Mouse (Mus musculus) ovary, postnatal 36 days (tissue): Measurements from ENCODE around the gene Mmrn2.

ENCODE experiments used
- DNase-seq: peaks from one replicate; pipeline ENCODE4 v3.0.0; 2022; ENCODE audit warnings: low spot score, mixed read lengths

Gene Mmrn2

DNA sequence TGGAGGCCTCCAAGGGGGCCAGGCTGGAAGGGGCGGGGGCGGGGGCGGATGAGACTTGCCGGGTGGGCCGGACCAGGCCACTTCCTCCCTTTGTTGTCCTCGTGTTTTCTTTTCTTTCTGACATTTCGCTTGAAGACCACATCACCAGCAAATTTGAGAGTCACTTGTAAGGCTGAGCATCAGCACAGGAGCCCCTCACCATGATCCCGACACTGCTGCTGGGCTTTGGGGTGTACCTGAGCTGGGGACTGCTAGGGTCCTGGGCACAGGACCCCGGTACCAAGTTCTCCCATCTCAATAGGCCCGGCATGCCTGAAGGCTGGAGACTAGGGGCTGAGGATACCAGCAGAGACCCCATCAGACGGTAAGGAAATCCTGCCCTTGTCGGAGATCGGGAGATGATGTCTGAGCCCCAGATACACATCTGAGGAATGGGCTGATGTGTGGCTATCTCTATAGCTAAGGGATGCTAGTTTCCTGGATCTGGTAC is at the start of gene Mmrn2:
TSS of gene Mmrn2 (plus strand) at position 51 of the 490 bp plus-strand sequence.
- no peak for DNase-seq

- DNase-seq, result no peak
Measured at GRCm38 (mm10) chr14:34326606-34327005, 48.7 kb upstream of the Mmrn2 start.

GRCm38 (mm10) chr14:34327618-34328017 is 47.6 kb upstream of the Mmrn2 start:
- DNase-seq, result no peak

DNA sequence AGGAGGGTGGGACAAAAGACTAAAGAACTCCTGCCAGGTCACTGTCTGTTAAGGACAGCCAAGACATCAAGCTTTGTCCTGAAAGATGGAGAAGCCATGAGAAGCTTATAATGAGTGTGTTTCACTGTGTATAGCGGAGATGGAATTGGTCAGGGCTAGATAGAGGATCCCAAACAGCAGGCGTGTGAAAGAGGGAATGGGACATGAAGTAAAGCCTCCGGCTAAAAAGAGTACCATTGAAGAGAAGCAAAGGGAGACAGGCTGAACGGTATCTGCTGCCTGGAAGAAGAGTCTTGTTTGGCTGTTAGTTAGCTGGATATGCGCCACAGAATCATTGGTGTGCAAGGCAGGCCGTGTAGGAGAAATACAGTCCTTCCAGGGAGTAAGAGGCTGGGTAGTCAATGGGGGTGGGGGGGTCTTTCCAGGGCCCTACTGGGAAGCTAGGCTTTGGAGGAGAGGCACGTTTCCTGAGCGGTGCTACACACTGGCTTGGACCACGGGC is 44.6 kb upstream of the Mmrn2 start:
- DNase-seq, result no peak

DNA sequence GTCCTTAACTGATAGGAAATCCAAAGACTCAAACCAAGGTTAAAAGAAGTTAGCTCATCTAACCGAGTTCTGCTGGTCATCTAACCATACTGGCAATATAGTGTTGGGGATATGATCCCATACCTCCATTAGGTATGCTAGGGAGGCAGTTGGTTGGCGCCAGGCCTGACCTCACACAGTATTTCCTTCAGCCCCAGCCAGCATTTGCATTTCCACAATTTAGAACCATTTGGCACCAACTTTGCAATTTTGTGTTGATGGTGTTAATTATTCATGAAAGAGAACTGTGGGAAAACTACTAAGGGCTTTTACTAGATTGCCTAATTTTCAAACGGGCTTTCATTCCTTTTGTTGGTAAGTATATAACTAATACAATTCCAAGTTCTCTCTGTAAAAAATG is 43.4 kb upstream of the Mmrn2 start:
- DNase-seq, result no peak

- no peak for DNase-seq
Measured at GRCm38 (mm10) chr14:34332476-34332875, 42.8 kb upstream of the Mmrn2 start.

GRCm38 (mm10) chr14:34339446-34339845 is 35.8 kb upstream of the Mmrn2 start:
- DNase-seq, result no peak

DNA sequence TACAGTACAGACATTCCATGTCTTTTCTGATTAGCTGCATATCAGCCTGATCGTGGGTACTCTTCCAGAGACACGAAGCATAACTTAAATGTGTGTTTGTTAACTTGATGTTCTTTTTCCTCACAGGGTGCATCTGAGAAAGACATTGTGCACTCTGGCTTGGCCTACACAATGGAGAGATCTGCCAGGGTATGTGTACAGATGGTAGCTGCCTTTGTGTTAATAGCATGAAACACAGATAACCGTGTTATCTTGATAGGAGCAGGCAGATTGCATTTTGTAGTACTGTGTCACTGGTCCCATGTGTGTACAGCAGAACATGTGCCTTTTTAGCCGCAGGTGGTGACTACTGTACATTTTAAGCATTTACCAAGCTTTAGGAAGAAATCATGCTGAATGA is 33.3 kb upstream of the Mmrn2 start:
- DNase-seq, result no peak

GRCm38 (mm10) chr14:34343078-34343477 is 32.2 kb upstream of the Mmrn2 start:
- no peak for DNase-seq

- DNase-seq, result no peak
Measured at GRCm38 (mm10) chr14:34344361-34344760, 30.9 kb upstream of the Mmrn2 start.

DNA sequence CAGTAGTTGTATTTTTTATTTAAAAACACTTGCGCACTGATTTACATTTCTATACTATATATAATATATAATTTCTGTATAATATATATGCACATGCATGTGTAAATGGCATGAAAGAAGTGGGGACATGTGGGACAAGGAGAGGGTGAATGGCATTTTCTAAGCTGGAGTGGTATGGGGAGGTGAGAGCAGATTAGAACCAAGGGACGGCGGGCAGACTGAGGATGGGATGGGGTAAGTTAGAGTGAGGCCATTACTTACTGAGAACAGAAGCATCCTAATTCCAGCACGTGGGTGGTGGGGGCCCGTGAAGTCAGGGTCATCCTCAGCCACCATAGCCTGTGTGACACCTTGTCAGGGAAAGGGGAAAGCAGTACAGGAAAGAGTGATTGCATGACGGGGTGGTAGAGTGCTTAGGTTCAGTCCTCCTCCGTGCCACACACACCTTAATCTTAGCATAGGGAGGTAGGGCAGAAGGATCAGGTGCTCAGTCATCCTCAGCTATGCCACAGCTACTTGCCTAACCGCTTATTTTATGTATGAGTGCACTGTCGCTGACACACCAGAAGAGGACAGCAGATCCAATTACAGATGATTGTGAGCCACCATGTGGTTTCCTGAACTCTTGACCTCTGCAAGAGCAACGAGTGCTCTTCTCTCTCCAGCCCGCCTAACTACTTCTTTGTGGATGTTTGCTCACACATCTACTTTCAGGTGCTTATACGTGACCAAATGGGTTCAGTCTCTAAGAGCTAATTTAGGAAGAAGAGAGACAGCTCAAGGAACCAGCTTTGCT is 29.3 kb upstream of the Mmrn2 start:
- no peak for DNase-seq

DNA sequence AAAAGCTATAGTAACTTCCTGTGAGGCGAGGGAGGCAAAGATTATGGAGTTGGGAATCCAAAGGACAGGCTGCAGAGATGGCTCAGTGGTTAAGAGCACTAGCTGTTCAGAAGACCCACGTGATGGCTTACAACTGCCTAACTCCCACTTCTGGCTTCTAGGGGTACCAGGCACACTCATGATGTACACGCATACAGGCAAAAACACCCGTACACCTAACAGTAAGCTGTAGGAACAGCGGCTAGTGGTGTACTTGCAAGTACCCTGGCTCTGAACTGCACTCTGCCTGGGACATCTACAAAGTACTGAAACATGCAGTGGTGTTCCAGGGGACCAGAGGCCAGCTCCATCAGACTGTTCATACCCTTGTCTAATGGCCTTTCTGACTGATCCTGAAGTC is 28.2 kb upstream of the Mmrn2 start:
- no peak for DNase-seq

DNA sequence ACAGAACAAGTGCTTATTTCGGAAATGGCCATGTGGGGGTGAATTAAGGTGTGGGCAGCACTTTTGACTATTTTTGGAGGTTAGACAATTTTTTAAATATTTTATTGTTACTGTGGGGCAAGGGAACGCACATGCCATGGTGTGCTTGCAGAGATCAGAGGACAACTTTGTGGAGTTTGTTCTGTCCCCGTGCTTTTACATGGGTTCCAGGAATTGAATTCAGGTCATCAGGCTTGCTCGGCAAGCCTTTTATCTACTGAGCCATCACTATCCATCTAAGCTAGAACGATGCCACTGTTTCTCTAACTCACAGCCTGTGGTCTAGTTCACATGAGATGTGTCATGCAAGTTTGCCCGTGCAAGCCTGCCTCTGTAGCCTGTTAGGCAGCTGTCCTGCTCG is 27.0 kb upstream of the Mmrn2 start:
- no peak for DNase-seq

DNA sequence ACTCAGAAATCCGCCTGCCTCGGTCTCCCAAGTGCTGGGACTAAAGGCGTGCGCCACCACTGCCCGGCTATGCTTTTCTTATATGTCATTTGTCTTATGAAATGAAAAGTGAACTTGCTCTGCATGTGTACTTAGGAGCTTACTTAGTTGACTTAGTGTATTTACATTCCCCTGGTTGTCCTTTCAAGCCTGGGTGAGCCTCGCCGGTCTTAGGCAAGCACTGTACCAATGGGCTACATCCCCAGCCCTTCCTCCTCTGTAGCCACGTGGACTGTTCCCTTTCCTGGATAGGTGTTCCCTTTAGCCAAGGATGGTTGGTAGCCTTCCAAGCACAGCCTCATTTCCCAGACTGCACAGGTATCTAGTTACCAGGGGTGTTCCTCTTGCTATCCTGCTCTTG is 26.3 kb upstream of the Mmrn2 start:
- DNase-seq, result no peak

DNA sequence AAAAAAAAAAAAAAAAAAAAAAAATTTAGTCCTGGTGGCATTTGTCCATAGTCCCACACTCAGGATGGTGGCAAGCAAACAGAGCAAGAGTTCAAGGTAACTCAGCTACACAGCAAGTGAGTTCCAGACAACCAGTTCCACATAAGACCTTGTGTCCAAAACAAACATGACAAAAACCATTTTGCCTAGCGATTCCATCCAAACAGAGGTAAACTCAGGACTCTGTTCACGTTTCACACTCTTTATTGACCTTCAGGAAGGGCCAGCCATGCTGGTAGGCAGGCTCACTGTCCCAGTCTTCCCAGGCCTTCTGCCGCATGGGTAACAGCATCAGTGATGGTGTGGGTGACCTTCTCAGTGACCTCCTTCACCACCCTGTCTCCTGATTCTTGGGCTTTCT is 23.6 kb upstream of the Mmrn2 start:
- no peak for DNase-seq

GRCm38 (mm10) chr14:34352523-34352922 is 22.7 kb upstream of the Mmrn2 start:
- no peak for DNase-seq

DNA sequence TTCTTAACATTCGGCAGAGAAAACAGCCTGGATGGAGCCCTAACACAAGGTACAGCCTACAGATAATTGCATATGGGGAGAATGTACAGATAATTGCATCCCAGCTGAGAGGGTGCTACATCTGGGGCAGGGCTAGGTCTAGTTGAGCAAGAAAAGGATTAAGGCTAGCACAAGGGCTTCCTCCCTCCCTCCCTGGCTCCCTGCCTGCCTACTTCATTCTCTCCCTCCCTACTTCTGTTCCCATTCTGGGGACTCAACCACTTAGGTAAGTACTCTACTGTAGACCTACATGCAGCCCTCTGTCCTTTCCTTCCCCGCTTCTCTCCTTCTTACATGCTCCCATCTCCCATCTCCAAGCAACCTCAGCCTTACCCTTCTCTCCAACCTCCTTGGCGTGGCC is 21.9 kb upstream of the Mmrn2 start:
- DNase-seq, result no peak

GRCm38 (mm10) chr14:34354456-34354855 is 20.8 kb upstream of the Mmrn2 start:
- DNase-seq, result no peak

DNA sequence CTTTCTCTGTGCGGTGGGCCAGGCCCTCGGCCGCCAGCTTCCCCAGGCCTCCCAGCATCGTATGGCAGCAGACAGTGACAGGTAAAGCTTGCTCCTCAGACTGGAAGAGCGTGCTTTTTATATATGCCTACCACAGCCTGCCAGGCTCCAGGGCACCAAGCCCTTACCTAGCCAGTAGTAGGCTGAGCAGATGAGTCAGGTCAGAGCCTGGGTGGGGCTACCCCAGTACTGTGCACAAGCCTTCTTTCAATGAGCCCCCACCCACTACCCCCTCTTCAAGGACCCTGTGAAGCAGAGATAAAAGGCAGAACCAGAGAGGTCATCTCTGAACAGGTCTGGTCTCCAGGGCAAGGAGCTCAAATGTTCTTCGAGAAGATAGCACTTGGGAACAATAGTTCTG is 20.0 kb upstream of the Mmrn2 start, which contains the start of gene Fam25c:
TSS of gene Fam25c (minus strand) at position 133 of the 400 bp plus-strand sequence.
- no peak for DNase-seq

- no peak for DNase-seq
Measured at GRCm38 (mm10) chr14:34357671-34358455, 17.4 kb upstream of the Mmrn2 start.

GRCm38 (mm10) chr14:34359676-34360244 is 15.5 kb upstream of the Mmrn2 start:
- no peak for DNase-seq

DNA sequence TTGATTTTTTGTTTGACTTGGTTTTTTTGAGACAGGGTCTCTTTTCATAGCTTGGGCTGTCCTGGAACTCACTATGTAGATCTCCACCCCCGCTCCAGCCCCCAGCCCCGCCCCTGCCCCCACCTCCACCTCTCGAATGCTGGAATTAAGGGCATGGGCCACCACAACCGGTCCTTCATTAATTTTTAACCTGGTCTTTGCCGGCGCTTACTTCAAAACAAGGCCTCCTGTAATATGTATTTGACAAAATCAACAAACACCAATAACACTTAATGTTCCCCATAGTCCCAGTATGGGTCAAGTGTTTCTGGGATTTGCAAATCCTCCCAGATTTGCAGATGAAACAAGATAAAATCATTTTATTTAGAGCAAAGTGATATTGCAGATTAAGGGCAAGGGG is 15.0 kb upstream of the Mmrn2 start:
- no peak for DNase-seq

GRCm38 (mm10) chr14:34362135-34362534 is 13.1 kb upstream of the Mmrn2 start:
- no peak for DNase-seq
